25 mouse cellular contexts compared by ENCODE assay signal in genomic region chr6:134914523-134914922, GRCm38 (mm10). TPM values are rescaled to one million over a fixed set of nuclear protein-coding genes. Genes with fewer than 3 reads are reported as not detected.
DNase-seq lines count a peak whose midpoint lies in the region; ATAC-seq and TF ChIP-seq lines count a peak whose summit lies in the region.
"Had no signal": no experiment of that assay in that cellular context is flagged by ENCODE, and none has a peak within 500 bp of the region (broad histone marks: within the 10 kb centered on the region; RNA-seq: fewer than 3 reads in every experiment).

No protein-coding gene starts in this region.

- no peaks in the 10 kb centered on the region for H3K79me2 ChIP-seq in heart, adult 2 months (replicated peaks; ENCODE audit: control insufficient read depth, insufficient read depth, low read length)

- no peaks in the 10 kb centered on the region for H3K36me3 ChIP-seq in heart, adult 2 months (ENCODE audit: control insufficient read depth, insufficient read depth, low read length)
- H3K36me3 ChIP-seq in intestine, embryonic 15.5 days, result no peaks in the 10 kb centered on the region
- no peaks in the 10 kb centered on the region for H3K36me3 ChIP-seq in intestine, postnatal 0 days (ENCODE audit: control insufficient read depth, insufficient read depth)
- no peaks in the 10 kb centered on the region for H3K36me3 ChIP-seq in hindbrain, embryonic 12.5 days
- H3K36me3 ChIP-seq: embryonic facial prominence, embryonic 10.5 days; embryonic facial prominence, embryonic 12.5 days; forebrain, embryonic 15.5 days had no signal

- ATAC-seq in intestine, embryonic 15.5 days, result peak; percentile 40
- ATAC-seq in intestine, postnatal 0 days, result peak; percentile 75
- ATAC-seq in hindbrain, embryonic 12.5 days (ENCODE audit: low FRiP score), result no peak
- ATAC-seq: activated CD4-positive, CD25-positive, alpha-beta regulatory T cell, adult 4 months; CD4-positive, CD25-positive, alpha-beta regulatory T cell, adult 4 months; forebrain, embryonic 13.5 days; forebrain, embryonic 15.5 days; forebrain, postnatal 0 days had no signal

- TF ChIP-seq POLR2A in heart, adult 2 months (IDR thresholded peaks at IDR 0.05; ENCODE audit: insufficient read depth, low read depth, low read length), result no peak

- H3K4me2 ChIP-seq in intestine, embryonic 15.5 days (replicated peaks), result no peak overlapping the region
- H3K4me2 ChIP-seq in intestine, postnatal 0 days (replicated peaks; ENCODE audit: low read depth), result no peak overlapping the region
- H3K4me2 ChIP-seq in hindbrain, embryonic 12.5 days (replicated peaks), result no peak overlapping the region
- H3K4me2 ChIP-seq: embryonic facial prominence, embryonic 12.5 days; forebrain, embryonic 13.5 days; forebrain, embryonic 15.5 days had no signal

- DNase-seq in heart, adult 11 months, result peak; percentile 88
- DNase-seq in heart, adult 2 months, result no peak
- peak; percentile 67 for DNase-seq in ES-CJ7 (ENCODE audit: low read depth, low spot score)
- no peak for DNase-seq in urinary bladder, adult 2 months (ENCODE audit: low spot score)
- DNase-seq in adrenal gland, postnatal 4 days (ENCODE audit: low spot score in 2 of 2), result no peak
- DNase-seq: adrenal gland, adult 8-10 months; adrenal gland, postnatal 14 days; adrenal gland, postnatal 36 days; B cell, adult 2 months; cerebellum, adult 11 months; cerebellum, adult 18-20 months; cerebellum, adult 8-10 months; cerebellum, adult 9-11 months; cerebellum, postnatal 25 days; forebrain, postnatal 0 days had no signal

- no peak overlapping the region for H3K9ac ChIP-seq in heart, adult 2 months (ENCODE audit: low read depth, low read length)
- no peak overlapping the region for H3K9ac ChIP-seq in intestine, embryonic 15.5 days
- no peak overlapping the region for H3K9ac ChIP-seq in intestine, postnatal 0 days (ENCODE audit: low read depth, low read length)
- no peak overlapping the region for H3K9ac ChIP-seq in hindbrain, embryonic 12.5 days
- H3K9ac ChIP-seq: embryonic facial prominence, embryonic 12.5 days; forebrain, embryonic 13.5 days; forebrain, embryonic 15.5 days; forebrain, postnatal 0 days had no signal

- no peak for TF ChIP-seq EP300 in heart, adult 2 months (IDR thresholded peaks at IDR 0.05; ENCODE audit: insufficient read depth, low read depth, low read length)

- no peak overlapping the region for H3K27ac ChIP-seq in heart, adult 2 months
- H3K27ac ChIP-seq in intestine, embryonic 15.5 days, result no peak overlapping the region
- no peak overlapping the region for H3K27ac ChIP-seq in intestine, postnatal 0 days (ENCODE audit: low read depth, low read length)
- H3K27ac ChIP-seq in hindbrain, embryonic 12.5 days, result no peak overlapping the region
- H3K27ac ChIP-seq: embryonic facial prominence, embryonic 10.5 days; embryonic facial prominence, embryonic 12.5 days; forebrain, embryonic 13.5 days; forebrain, embryonic 15.5 days had no signal

- intact Hi-C loops in heart, adult 2 months (cut with DNase I), result no loop called here

- no peaks in the 10 kb centered on the region for H3K9me3 ChIP-seq in intestine, embryonic 15.5 days
- no peaks in the 10 kb centered on the region for H3K9me3 ChIP-seq in intestine, postnatal 0 days (ENCODE audit: control insufficient read depth)
- H3K9me3 ChIP-seq in hindbrain, embryonic 12.5 days (replicated peaks), result no peaks in the 10 kb centered on the region
- H3K9me3 ChIP-seq: embryonic facial prominence, embryonic 10.5 days; embryonic facial prominence, embryonic 12.5 days; forebrain, embryonic 13.5 days; forebrain, embryonic 15.5 days had no signal

- H3K27me3 ChIP-seq in heart, adult 2 months (ENCODE audit: control insufficient read depth, insufficient read depth, low read length), result no peaks in the 10 kb centered on the region
- H3K27me3 ChIP-seq in intestine, embryonic 15.5 days (replicated peaks), result no peaks in the 10 kb centered on the region
- no peaks in the 10 kb centered on the region for H3K27me3 ChIP-seq in intestine, postnatal 0 days (replicated peaks; ENCODE audit: control insufficient read depth, insufficient read depth, low read length)
- H3K27me3 ChIP-seq in hindbrain, embryonic 12.5 days, result 0 out of 2 replicates have a peak, but pooled peaks cover 3% of the 10 kb centered on the region
- H3K27me3 ChIP-seq: CH12.LX; embryonic facial prominence, embryonic 12.5 days; forebrain, embryonic 13.5 days; forebrain, embryonic 15.5 days had no signal

- H3K4me3 ChIP-seq in heart, adult 2 months, result no peak overlapping the region
- no peak overlapping the region for H3K4me3 ChIP-seq in intestine, embryonic 15.5 days (replicated peaks)
- no peak overlapping the region for H3K4me3 ChIP-seq in intestine, postnatal 0 days (ENCODE audit: low read depth, low read length)
- H3K4me3 ChIP-seq in hindbrain, embryonic 12.5 days, result no peak overlapping the region
- H3K4me3 ChIP-seq: embryonic facial prominence, embryonic 10.5 days; embryonic facial prominence, embryonic 12.5 days; forebrain, embryonic 13.5 days; forebrain, embryonic 15.5 days had no signal

- peaks cover 4% of the 10 kb centered on the region for H3K4me1 ChIP-seq in heart, adult 2 months (ENCODE audit: control insufficient read depth, insufficient read depth, low read length)
- H3K4me1 ChIP-seq in intestine, embryonic 15.5 days (replicated peaks), result 0 out of 2 replicates have a peak, but pooled peaks cover under 1% of the 10 kb centered on the region
- H3K4me1 ChIP-seq in intestine, postnatal 0 days (replicated peaks; ENCODE audit: control insufficient read depth, insufficient read depth, low read length), result 0 out of 2 replicates have a peak, but pooled peaks cover 4% of the 10 kb centered on the region
- H3K4me1 ChIP-seq in hindbrain, embryonic 12.5 days, result peaks cover 15% of the 10 kb centered on the region

- WGBS in heart, adult 2 months, result 88% methylated on average over 5 of the region's 5 CpGs
- WGBS in intestine, embryonic 15.5 days, result 80% methylated on average over 5 of the region's 5 CpGs
- WGBS in intestine, postnatal 0 days, result 60% methylated on average over 5 of the region's 5 CpGs
- WGBS in hindbrain, embryonic 12.5 days, result 91% methylated on average over 5 of the region's 5 CpGs

- no peak for TF ChIP-seq CTCF in heart, adult 2 months (IDR thresholded peaks at IDR 0.05)
- TF ChIP-seq CTCF in intestine, postnatal 0 days (IDR thresholded peaks at IDR 0.05; ENCODE audit: low read depth), result no peak

RNA-seq across cellular contexts. Expression of gene Cdkn1b, which starts 5.7 kb away (rescaled TPM):
- 10 to 100 TPM; 35.9 to 42.0 TPM for total RNA-seq in heart, adult 2 months (2021)
- polyA plus RNA-seq in heart, adult 2 months (2012; rRNA removed), result 14.6 and 15.0 TPM in 2 replicates
- polyA plus RNA-seq in intestine, embryonic 15.5 days (2015; fragmentation: Nextera tagmentation; extraction: Ambion mirVana), result 15.3 and 15.9 TPM in 2 replicates
- 14.8 and 15.3 TPM in 2 replicates for polyA plus RNA-seq in intestine, postnatal 0 days (2015; fragmentation: Nextera tagmentation; extraction: Ambion mirVana)
- 24.9 and 25.7 TPM in 2 replicates for polyA plus RNA-seq in hindbrain, embryonic 12.5 days (2016; fragmentation: Nextera tagmentation; extraction: Ambion mirVana)
- polyA plus RNA-seq in urinary bladder, adult 2 months (2012; rRNA removed), result 28.8 and 32.3 TPM in 2 replicates
- 10 to 100 TPM; 53.4 to 53.8 TPM for total RNA-seq in adrenal gland, postnatal 4 days (2021)

RNA-seq across cellular contexts. Expression of gene Gpr19, which starts 16.1 kb away (rescaled TPM):
- 1 to 10 TPM; 3.2 to 4.8 TPM for total RNA-seq in heart, adult 2 months (2021)
- 4.4 and 6.1 TPM in 2 replicates for polyA plus RNA-seq in heart, adult 2 months (2012; rRNA removed)
- polyA plus RNA-seq in intestine, embryonic 15.5 days (2015; fragmentation: Nextera tagmentation; extraction: Ambion mirVana), result 10.4 and 10.6 TPM in 2 replicates
- polyA plus RNA-seq in intestine, postnatal 0 days (2015; fragmentation: Nextera tagmentation; extraction: Ambion mirVana), result 6.5 and 7.3 TPM in 2 replicates
- 31.3 and 31.8 TPM in 2 replicates for polyA plus RNA-seq in hindbrain, embryonic 12.5 days (2016; fragmentation: Nextera tagmentation; extraction: Ambion mirVana)
- 9.5 and 9.7 TPM in 2 replicates for polyA plus RNA-seq in urinary bladder, adult 2 months (2012; rRNA removed)
- 10 to 100 TPM; 13.6 to 16.4 TPM for total RNA-seq in adrenal gland, postnatal 4 days (2021)

Comparison
In these comparisons a context has a peak if more than half of its experiments do, and no peak if none do; other contexts are left out.
1. DNase-seq: peak in heart, adult 11 months (single experiment) and ES-CJ7 (single experiment); none in heart, adult 2 months (0 of 2), urinary bladder, adult 2 months (single experiment) and adrenal gland, postnatal 4 days (0 of 2).